Mouse (Mus musculus) gonadal fat pad, adult 2 months (tissue): ENCODE results near the gene Ccl22. TPM values are rescaled to one million over a fixed set of nuclear protein-coding genes. Genes with fewer than 3 reads are reported as not detected.

Experiments used
- DNase-seq: peaks from one replicate; pipeline ENCODE4 v3.0.0-alpha.2; 2012; ENCODE audit warnings: low read depth
- polyA plus RNA-seq: library from polyadenylated mRNA; depleted of rRNA; stranded (reverse); fragments of >200 nt; gene quantifications from 2 replicates; pipeline ENCODE4 v1.2.3, GENCODE M21; 2012; rRNA removed

Ccl22 gene
- polyA plus RNA-seq, 1 experiment: 2.6 TPM

- DNase-seq: no peak
These were observed 33.6 kb downstream of the Ccl22 start for GRCm38 (mm10) chr8:94778895-94779533.

- no peak for DNase-seq
These were observed 34.3 kb downstream of the Ccl22 start for GRCm38 (mm10) chr8:94779534-94780294.

GRCm38 (mm10) chr8:94780491-94781154 is 35.2 kb downstream of the Ccl22 start:
- no peak for DNase-seq

- no peak for DNase-seq
These were observed 35.9 kb downstream of the Ccl22 start for GRCm38 (mm10) chr8:94781155-94781837.

GRCm38 (mm10) chr8:94781838-94782235 is 36.4 kb downstream of the Ccl22 start:
- no peak for DNase-seq

GRCm38 (mm10) chr8:94783890-94784289 is 38.5 kb downstream of the Ccl22 start:
- no peak for DNase-seq

- no peak for DNase-seq
These were observed 40.0 kb downstream of the Ccl22 start for GRCm38 (mm10) chr8:94785247-94785985.

GRCm38 (mm10) chr8:94785995-94786595 is 40.7 kb downstream of the Ccl22 start:
- DNase-seq: no peak

- DNase-seq: peak; percentile 95
These were observed 42.4 kb downstream of the Ccl22 start for GRCm38 (mm10) chr8:94787524-94788501.

GRCm38 (mm10) chr8:94789256-94789955 is 44.0 kb downstream of the Ccl22 start:
- DNase-seq: no peak

GRCm38 (mm10) chr8:94794368-94794767 is 49.0 kb downstream of the Ccl22 start:
- no peak for DNase-seq

GRCm38 (mm10) chr8:94794782-94795181 is 49.4 kb downstream of the Ccl22 start:
- no peak for DNase-seq

- DNase-seq: no peak
These were observed 55.0 kb downstream of the Ccl22 start for GRCm38 (mm10) chr8:94800278-94800968.

Other genes starting within 250 kb of the Ccl22 start
- gene Cpne2, start 212.6 kb upstream of the Ccl22 start, polyA plus RNA-seq: 45.6 and 50.1 TPM in 2 replicates
- 9.1 and 9.4 TPM in 2 replicates for gene Rspry1, start 143.7 kb upstream of the Ccl22 start, polyA plus RNA-seq
- gene Fam192a, start 143.6 kb upstream of the Ccl22 start, polyA plus RNA-seq: 16.9 and 19.1 TPM in 2 replicates
- 64.6 and 79.0 TPM in 2 replicates for gene Arl2bp, start 79.0 kb upstream of the Ccl22 start, polyA plus RNA-seq
- 24.8 and 33.0 TPM in 2 replicates for gene Pllp, start 49.3 kb upstream of the Ccl22 start, polyA plus RNA-seq
- gene Cx3cl1, start 26.4 kb downstream of the Ccl22 start, polyA plus RNA-seq: 31.2 and 54.2 TPM in 2 replicates
- 2.7 and 4.1 TPM in 2 replicates for gene Ccl17, start 64.9 kb downstream of the Ccl22 start, polyA plus RNA-seq
- gene Coq9, start 92.7 kb downstream of the Ccl22 start, polyA plus RNA-seq: 129 and 131 TPM in 2 replicates
- gene Ciapin1, start 92.8 kb downstream of the Ccl22 start, polyA plus RNA-seq: 18.2 and 26.9 TPM in 2 replicates
- 84.3 and 93.1 TPM in 2 replicates for gene Polr2c, start 111.9 kb downstream of the Ccl22 start, polyA plus RNA-seq
- 16.9 and 24.3 TPM in 2 replicates for gene Dok4, start 130.7 kb downstream of the Ccl22 start, polyA plus RNA-seq
- 11.0 and 12.1 TPM in 2 replicates for gene Ccdc102a, start 172.5 kb downstream of the Ccl22 start, polyA plus RNA-seq
- gene Adgrg5, start 178.1 kb downstream of the Ccl22 start, polyA plus RNA-seq: 1.0 and 1.7 TPM in 2 replicates
- 326 and 447 TPM in 2 replicates for gene Adgrg1, start 229.2 kb downstream of the Ccl22 start, polyA plus RNA-seq